Mouse (Mus musculus): ENCODE data around the gene Dennd1a. TPM values are rescaled to one million over a fixed set of nuclear protein-coding genes. Genes with fewer than 3 reads are reported as not detected.

Gene Dennd1a
- polyA plus RNA-seq, 1 experiment: 21.6 TPM

GRCm38 (mm10) chr2:38235593-38235992 lies 51.6 kb downstream of the Dennd1a start:
- Histone ChIP-seq H3K27ac (ENCODE audit: control insufficient read depth, insufficient read depth, low read depth, low read length) (no peak overlapping the region), H3K4me3 (ENCODE audit: control insufficient read depth, low read depth, low read length) (no peak overlapping the region), H3K4me1 (ENCODE audit: control insufficient read depth, insufficient read depth, low read length) (no peaks in the 10 kb centered on the region), H3K27me3 (ENCODE audit: control insufficient read depth, insufficient read depth, low read length) (no peaks in the 10 kb centered on the region), H3K36me3 (ENCODE audit: control insufficient read depth, insufficient read depth, low read length) (no peaks in the 10 kb centered on the region)
- no peak for TF ChIP-seq POLR2A (IDR thresholded peaks at IDR 0.05; ENCODE audit: control insufficient read depth, low read depth, low read length)
- no peak for TF ChIP-seq CTCF (IDR thresholded peaks at IDR 0.05; ENCODE audit: control insufficient read depth, insufficient read depth, insufficient replicate concordance, low read depth, low read length)

- no peak overlapping the region for H3K4me3 ChIP-seq (ENCODE audit: control insufficient read depth, low read depth, low read length)
- no peaks in the 10 kb centered on the region for H3K36me3 ChIP-seq (ENCODE audit: control insufficient read depth, insufficient read depth, low read length)
- no peaks in the 10 kb centered on the region for H3K27me3 ChIP-seq (ENCODE audit: control insufficient read depth, insufficient read depth, low read length)
- TF ChIP-seq CTCF (IDR thresholded peaks at IDR 0.05; ENCODE audit: control insufficient read depth, insufficient read depth, insufficient replicate concordance, low read depth, low read length) (no peak), POLR2A (IDR thresholded peaks at IDR 0.05; ENCODE audit: control insufficient read depth, low read depth, low read length) (no peak)
- H3K27ac ChIP-seq (ENCODE audit: control insufficient read depth, insufficient read depth, low read depth, low read length): no peak overlapping the region
- no peaks in the 10 kb centered on the region for H3K4me1 ChIP-seq (ENCODE audit: control insufficient read depth, insufficient read depth, low read length)
Measured at GRCm38 (mm10) chr2:38229882-38230281, 57.3 kb downstream of the Dennd1a start.

GRCm38 (mm10) chr2:38223759-38224158 lies 63.4 kb downstream of the Dennd1a start:
- Histone ChIP-seq H3K27me3 (ENCODE audit: control insufficient read depth, insufficient read depth, low read length) (no peaks in the 10 kb centered on the region), H3K4me1 (ENCODE audit: control insufficient read depth, insufficient read depth, low read length) (no peaks in the 10 kb centered on the region), H3K27ac (ENCODE audit: control insufficient read depth, insufficient read depth, low read depth, low read length) (no peak overlapping the region), H3K36me3 (ENCODE audit: control insufficient read depth, insufficient read depth, low read length) (no peaks in the 10 kb centered on the region), H3K4me3 (ENCODE audit: control insufficient read depth, low read depth, low read length) (no peak overlapping the region)
- no peak for TF ChIP-seq POLR2A (IDR thresholded peaks at IDR 0.05; ENCODE audit: control insufficient read depth, low read depth, low read length)
- TF ChIP-seq CTCF (IDR thresholded peaks at IDR 0.05; ENCODE audit: control insufficient read depth, insufficient read depth, insufficient replicate concordance, low read depth, low read length): no peak

GRCm38 (mm10) chr2:38221461-38221860 lies 65.7 kb downstream of the Dennd1a start:
- Histone ChIP-seq H3K27ac (ENCODE audit: control insufficient read depth, insufficient read depth, low read depth, low read length) (no peak overlapping the region), H3K36me3 (ENCODE audit: control insufficient read depth, insufficient read depth, low read length) (no peaks in the 10 kb centered on the region), H3K4me1 (ENCODE audit: control insufficient read depth, insufficient read depth, low read length) (no peaks in the 10 kb centered on the region), H3K27me3 (ENCODE audit: control insufficient read depth, insufficient read depth, low read length) (no peaks in the 10 kb centered on the region), H3K4me3 (ENCODE audit: control insufficient read depth, low read depth, low read length) (no peak overlapping the region)
- no peak for TF ChIP-seq CTCF (IDR thresholded peaks at IDR 0.05; ENCODE audit: control insufficient read depth, insufficient read depth, insufficient replicate concordance, low read depth, low read length)
- TF ChIP-seq POLR2A (IDR thresholded peaks at IDR 0.05; ENCODE audit: control insufficient read depth, low read depth, low read length): no peak

DNA sequence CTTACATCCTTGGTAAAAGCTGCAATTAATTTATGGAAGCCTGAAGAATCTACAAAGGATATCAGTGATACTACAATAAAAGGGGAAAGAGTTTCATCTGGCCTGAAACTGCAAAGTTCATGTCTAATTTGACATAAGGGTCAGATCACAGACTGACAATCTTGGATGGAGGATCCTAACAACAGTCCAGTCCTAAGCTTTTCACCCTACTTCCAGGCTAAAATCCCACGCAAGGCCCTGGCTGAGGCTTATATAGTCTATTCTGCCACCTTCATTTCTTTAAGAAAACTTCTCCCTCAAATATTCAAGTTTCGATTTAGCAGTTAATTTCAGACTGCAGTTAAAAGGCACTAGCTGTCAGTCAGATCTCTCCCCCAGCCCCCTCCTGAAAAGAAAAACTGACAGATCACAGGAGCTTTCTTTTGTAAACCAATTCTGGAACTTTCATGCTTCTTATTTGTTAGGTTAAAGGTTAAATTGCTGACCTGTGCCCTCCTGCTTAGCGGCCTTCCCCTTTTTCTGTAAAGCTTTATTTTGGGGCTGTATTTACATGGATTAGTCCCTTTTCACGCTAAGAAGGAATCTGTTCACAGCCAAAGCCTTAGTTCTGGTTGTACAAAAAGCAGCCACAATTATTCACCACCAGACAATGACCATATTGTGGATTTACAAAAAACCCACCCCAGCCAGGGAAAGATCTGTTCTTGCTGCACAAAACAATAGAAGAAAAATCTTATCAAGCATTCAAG lies 66.3 kb downstream of the Dennd1a start:
- Histone ChIP-seq H3K4me3 (ENCODE audit: control insufficient read depth, low read depth, low read length) (no peak overlapping the region), H3K36me3 (ENCODE audit: control insufficient read depth, insufficient read depth, low read length) (no peaks in the 10 kb centered on the region), H3K27ac (ENCODE audit: control insufficient read depth, insufficient read depth, low read depth, low read length) (no peak overlapping the region), H3K4me1 (ENCODE audit: control insufficient read depth, insufficient read depth, low read length) (no peaks in the 10 kb centered on the region), H3K27me3 (ENCODE audit: control insufficient read depth, insufficient read depth, low read length) (no peaks in the 10 kb centered on the region)
- no peak for TF ChIP-seq CTCF (IDR thresholded peaks at IDR 0.05; ENCODE audit: control insufficient read depth, insufficient read depth, insufficient replicate concordance, low read depth, low read length)

GRCm38 (mm10) chr2:38219666-38220065 lies 67.5 kb downstream of the Dennd1a start:
- H3K27me3 ChIP-seq (ENCODE audit: control insufficient read depth, insufficient read depth, low read length): no peaks in the 10 kb centered on the region
- no peak for TF ChIP-seq CTCF (IDR thresholded peaks at IDR 0.05; ENCODE audit: control insufficient read depth, insufficient read depth, insufficient replicate concordance, low read depth, low read length)
- TF ChIP-seq POLR2A (IDR thresholded peaks at IDR 0.05; ENCODE audit: control insufficient read depth, low read depth, low read length): no peak
- no peak overlapping the region for H3K4me3 ChIP-seq (ENCODE audit: control insufficient read depth, low read depth, low read length)
- H3K36me3 ChIP-seq (ENCODE audit: control insufficient read depth, insufficient read depth, low read length): no peaks in the 10 kb centered on the region
- H3K4me1 ChIP-seq (ENCODE audit: control insufficient read depth, insufficient read depth, low read length): no peaks in the 10 kb centered on the region
- no peak overlapping the region for H3K27ac ChIP-seq (ENCODE audit: control insufficient read depth, insufficient read depth, low read depth, low read length)

- no peak overlapping the region for H3K27ac ChIP-seq (ENCODE audit: control insufficient read depth, insufficient read depth, low read depth, low read length)
- no peak overlapping the region for H3K4me3 ChIP-seq (ENCODE audit: control insufficient read depth, low read depth, low read length)
- no peaks in the 10 kb centered on the region for H3K36me3 ChIP-seq (ENCODE audit: control insufficient read depth, insufficient read depth, low read length)
- no peaks in the 10 kb centered on the region for H3K27me3 ChIP-seq (ENCODE audit: control insufficient read depth, insufficient read depth, low read length)
- no peaks in the 10 kb centered on the region for H3K4me1 ChIP-seq (ENCODE audit: control insufficient read depth, insufficient read depth, low read length)
- no peak for TF ChIP-seq POLR2A (IDR thresholded peaks at IDR 0.05; ENCODE audit: control insufficient read depth, low read depth, low read length)
- no peak for TF ChIP-seq CTCF (IDR thresholded peaks at IDR 0.05; ENCODE audit: control insufficient read depth, insufficient read depth, insufficient replicate concordance, low read depth, low read length)
Measured at GRCm38 (mm10) chr2:38213041-38213440, 74.1 kb downstream of the Dennd1a start.
